Mouse (Mus musculus): ENCODE data around the gene Gprc5c.

The Gprc5c gene

DNA sequence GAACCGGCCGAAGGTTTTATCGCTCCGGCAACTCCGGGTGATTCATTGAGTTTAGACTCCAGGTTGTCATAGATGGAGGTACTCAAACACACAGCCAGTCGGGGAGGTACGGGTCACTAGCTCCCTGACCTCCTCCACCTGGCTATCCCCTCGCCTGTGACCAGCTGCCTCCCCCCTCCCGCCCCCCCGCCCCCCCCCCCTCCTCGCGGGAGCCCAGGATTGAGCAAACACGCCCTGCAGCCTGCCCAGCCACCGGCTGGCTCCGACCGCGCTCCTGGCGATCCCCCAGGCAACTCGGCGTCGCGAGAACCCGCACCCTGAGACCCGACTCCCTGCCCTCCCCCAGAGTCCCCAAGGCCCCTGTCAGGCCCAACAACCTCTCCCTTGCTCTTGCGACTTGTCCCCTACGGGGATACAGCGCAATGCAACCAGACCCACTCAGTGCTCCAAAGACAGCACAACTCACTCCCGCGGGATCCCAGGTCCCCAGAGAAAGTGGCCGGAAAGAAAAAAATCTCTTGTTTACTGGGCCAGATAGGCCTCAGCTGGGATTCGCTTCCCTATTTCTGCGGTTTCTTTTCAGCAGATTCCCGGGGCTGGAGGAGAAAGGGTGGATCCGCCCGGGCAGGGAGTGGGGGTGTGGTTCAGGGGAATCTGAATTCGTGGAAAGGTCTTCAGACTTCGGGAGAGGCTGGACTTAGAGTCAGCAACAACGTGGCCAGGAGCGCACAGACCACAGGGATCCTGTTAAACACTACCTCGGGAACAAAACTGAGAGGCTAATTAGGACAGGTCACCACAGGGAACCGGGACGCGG lies at the start of gene Gprc5c:
Gene Gprc5c (plus strand): TSS at position 701 of the 817 bp plus-strand sequence.
- in situ Hi-C loops (cut with MboI, MseI) = no loop called here

DNA sequence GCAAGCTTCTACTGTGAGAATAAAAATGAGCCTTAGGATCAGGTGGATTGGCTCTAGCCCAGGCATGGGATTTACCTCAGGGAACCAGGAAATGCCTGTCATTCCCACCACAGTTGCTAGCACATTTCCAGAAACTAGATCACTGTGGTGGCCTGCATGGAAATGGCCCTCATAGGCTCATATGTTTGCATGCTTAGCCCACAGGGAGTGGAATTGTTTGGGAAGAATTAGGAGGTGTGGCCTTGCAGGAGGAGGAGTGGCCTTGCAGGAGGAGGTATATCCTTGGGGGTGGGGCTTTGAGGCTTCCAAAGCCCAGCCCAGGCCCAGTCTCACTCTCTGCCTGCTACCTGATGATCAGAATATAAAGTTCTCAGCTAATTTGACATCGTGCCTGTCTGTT lies 49.0 kb upstream of the Gprc5c start:
- in situ Hi-C loops (cut with MboI, MseI) = no loop called here

DNA sequence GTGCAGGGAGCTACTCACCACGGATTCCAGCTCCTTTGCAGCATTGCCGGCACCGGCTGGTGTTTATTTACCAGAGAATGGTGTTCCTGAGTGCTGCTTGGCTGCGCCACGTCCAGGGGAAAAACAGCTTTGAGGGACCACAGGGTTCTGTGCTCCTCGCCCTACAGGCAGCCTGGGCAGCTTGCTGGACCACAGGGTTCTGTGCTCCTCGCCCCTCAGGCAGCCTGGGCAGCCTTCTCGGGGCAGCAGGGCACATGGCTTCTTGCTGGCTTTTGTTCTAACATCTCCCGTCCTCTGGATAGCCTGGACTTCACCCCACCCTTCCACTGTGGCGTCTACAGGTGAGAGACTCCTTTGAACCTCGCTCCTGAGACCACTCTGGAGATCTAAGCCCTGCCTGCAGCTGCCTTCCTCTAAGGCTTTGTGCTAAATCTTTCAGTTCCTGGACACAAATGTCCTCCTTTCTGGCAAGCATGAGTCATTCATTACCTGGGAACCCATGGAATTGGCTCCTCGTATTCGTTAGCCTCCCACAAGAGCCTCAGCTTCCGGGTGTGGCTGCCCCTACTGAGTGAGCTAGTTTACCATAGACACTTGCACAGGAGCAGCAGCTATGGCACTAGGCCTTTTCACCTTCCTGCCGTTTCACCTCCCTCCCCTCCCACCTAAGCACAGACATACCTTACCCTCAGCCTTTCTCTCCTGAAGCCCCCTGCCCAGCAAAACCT lies 48.2 kb upstream of the Gprc5c start:
- in situ Hi-C loops (cut with MboI, MseI) = no loop called here

DNA sequence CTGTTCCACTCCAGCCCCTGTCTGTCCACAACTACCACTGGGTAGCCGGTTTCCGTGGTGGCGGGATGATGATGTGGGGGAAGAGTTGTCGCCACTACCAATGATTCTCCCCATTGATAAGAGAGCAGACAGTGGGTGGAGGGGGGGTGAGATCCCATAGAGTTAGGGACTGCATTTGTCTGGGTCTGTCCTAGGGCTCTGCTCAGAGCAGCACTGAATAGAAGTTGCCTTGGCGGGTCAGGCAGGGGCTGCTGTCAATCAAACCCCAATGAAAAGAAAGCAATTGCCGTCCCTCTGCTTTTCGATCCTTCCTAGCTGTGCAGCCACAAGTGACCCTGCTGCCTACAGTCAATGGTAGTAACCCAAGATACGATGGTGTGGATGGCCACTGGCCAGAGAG lies 47.0 kb upstream of the Gprc5c start:
- in situ Hi-C loops (cut with MboI, MseI) = no loop called here

DNA sequence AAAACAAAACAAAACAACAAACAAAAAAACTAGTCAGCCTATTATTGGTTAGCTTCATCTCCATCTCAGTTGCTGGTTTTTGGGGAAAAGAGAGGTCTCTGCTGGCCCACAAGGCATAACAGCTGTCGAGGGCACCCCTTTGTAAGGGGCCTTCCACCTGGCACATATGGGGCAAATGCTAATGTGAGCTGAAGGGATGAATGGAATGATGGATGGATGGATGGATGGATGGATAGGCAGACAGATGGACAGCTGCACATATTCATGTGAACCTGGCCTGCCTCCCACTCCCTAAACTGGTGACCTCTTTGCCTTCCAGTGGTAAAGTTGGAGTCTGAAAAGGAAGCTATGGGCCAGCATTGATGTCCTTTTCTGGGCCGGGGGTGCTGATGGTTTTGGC lies 43.9 kb upstream of the Gprc5c start:
- in situ Hi-C loops (cut with MboI, MseI) = no loop called here

DNA sequence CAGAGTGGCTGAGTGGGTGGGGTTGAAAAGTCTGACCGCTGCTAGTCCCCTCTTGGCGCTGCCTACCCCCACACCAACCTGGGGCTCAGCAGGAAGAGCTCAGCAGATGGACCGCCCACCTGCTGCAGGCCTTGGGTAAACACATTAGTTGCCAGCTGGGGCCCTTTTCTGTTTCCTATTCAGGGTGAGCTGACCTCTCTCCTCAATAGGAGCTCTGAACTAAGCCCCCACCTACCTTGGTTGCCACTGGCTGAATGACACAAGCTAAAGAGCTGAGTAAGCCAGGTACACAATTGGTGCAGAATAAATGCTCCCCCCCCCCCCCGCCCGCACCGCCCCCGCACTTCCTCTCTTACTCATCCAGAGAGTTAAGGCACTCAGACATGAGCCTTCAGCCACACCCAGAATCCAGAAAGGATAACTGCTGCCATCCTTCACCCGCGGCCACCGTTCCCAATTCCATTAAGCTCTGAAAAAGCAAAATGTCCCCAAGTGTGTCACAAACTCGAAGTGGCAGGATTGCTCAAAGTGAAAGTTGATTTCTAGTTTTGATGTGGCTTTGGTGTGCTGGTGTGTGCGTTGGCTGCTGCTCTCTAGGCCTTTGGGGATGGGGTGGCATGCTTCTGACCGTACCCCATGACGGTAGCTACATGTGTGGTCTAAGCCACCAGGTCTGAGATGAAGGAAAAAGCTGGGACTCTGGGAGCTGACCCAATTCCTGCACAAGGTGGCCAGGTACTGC lies 43.1 kb upstream of the Gprc5c start:
- in situ Hi-C loops (cut with MboI, MseI) = no loop called here

DNA sequence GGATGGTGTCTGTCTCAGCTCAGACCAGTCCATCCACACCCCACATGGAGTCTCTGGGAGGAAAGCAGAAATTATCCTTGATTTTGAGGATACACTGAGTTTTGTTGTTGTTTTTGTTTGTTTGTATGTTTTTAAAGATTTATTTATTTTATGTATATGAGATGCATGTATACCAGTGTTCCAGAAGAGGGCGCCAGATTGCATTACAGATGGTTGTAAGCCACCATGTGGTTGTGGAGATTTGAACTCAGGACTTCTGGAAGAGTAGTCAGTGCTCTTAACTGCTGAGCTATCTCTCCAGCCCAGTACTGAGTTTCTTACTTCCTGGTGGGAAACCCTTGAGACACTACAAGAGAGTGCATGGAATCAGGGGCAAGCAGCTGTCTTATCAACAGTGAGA lies 41.6 kb upstream of the Gprc5c start:
- in situ Hi-C loops (cut with MboI, MseI) = no loop called here

DNA sequence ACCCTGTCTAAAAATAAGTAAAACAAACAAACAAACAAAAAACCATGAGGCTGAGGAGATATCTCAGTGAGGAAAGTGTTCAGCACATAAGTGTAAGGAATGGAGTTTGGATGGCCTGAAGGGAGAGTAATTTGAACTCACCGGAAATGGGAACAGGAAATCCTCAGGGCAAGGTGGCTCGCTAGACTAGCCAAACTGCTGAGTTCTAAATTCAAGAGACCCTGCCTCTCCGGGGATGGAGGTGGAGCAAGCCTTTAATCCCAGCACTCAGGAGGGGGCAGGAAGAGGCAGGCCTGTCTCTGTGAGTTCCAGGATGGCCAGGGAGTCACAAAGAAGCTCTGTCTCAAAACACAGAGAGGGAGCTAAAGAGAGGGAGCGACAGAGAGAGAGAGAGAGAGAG lies 40.6 kb upstream of the Gprc5c start:
- in situ Hi-C loops (cut with MboI, MseI) = loop anchor here in 1 of 2 experiments (5.0 kb wide), 1 partner anchor 112 kb away; no protein-coding TSS in a partner anchor

DNA sequence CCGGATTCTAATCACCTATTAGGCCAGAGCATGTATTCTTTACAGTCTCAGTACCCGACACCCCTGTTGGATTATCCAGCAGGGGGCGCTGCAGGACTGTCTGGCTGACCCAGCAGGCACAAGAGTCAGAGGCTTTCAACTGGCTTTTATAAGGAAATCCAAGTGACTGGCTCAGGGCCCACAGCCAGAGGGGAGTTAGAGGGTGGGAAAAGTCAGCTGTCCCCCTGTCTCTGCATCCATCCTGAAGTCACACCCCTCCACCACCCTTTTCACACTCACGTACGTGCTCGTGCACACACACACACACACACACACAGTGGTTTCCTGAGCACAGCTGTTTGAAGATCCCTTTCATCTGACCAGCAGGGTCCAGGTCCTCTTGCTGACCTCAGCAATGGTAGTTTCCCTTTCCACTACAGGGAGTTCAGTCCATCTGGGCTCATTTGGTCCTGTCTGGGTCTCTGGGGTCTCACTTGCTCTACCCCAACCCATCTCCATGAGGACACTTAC lies 38.2 kb upstream of the Gprc5c start:
- in situ Hi-C loops (cut with MboI, MseI) = loop anchor here in 1 of 2 experiments (5.0 kb wide), 1 partner anchor 110 kb away; no protein-coding TSS in a partner anchor

DNA sequence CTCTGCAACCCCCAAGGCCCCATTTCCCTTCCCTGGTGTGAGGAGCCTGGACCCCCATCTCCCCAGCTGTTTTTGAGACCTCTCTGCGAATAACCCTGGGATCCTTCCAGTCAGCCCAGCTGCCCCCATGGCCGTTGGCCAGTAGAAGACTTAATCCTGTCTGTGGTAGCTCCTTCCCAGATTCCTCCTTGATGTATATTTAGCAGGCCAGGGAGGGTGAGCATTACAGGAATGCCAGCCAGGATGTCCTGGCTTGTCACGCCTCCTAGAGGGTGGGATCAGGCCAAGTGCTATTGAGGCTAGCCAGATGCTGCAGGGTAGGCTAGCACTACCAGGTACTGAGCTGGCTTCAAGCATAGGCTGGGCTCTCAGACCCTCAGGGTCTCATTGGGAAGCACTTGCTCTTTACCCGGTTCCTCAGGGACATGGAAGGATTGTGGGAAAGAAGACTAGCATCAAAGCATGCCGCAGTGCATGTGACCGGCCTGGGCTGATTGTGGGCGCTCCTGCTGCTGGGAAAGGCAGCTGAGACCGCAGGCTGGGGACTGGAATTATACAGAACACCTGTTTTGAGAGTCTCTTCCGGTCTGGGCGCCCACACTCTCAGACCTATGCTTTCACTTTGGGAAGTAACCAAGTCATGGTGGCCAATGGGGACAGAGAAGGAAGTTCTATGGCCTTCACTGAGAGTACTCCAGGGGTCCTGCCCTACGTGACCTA lies 35.9 kb upstream of the Gprc5c start:
- in situ Hi-C loops (cut with MboI, MseI) = loop anchor here (5.0 kb wide), 2 partner anchors 92 to 107 kb away; no protein-coding TSS in a partner anchor

DNA sequence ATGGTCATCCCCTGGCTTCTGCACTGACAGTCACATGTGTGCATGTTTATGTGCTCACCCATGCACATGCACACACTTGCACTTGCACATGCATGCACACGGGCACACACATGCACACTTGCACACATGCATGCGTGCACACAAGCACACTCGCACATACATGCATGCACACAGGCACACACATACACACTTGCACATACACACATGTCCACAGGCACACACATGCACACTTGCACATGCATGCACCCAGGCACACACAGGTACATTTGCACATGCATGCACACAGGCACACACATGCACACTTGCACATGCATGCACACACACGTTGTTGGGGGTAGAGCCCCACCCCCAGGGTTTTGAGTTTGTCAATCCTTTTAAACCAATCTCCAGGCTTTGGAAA lies 34.0 kb upstream of the Gprc5c start:
- in situ Hi-C loops (cut with MboI, MseI) = loop anchor here in 1 of 2 experiments (5.0 kb wide), 1 partner anchor 90 kb away; no protein-coding TSS in a partner anchor

DNA sequence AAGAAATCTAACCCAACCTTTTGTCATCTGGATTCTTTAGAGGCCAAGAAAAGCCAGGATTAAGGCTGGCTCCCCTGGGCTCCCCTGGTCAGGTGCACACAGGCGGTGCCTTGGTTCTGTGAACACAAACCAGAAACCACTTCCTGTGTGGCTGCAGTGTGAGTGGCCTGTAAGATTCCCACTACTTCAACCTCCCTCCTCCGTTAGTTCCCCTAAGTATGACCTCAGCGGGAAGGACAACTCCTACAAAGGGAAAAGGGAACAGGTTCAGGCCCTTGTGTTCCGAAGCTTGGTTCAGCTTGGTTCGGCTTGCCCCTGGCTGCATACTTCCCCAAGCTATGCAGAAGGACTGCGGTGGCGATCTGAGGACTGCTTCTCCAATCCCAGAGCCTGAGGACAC lies 32.8 kb upstream of the Gprc5c start:
- in situ Hi-C loops (cut with MboI, MseI) = loop anchor here in 1 of 2 experiments (5.0 kb wide), 1 partner anchor 89 kb away; no protein-coding TSS in a partner anchor

DNA sequence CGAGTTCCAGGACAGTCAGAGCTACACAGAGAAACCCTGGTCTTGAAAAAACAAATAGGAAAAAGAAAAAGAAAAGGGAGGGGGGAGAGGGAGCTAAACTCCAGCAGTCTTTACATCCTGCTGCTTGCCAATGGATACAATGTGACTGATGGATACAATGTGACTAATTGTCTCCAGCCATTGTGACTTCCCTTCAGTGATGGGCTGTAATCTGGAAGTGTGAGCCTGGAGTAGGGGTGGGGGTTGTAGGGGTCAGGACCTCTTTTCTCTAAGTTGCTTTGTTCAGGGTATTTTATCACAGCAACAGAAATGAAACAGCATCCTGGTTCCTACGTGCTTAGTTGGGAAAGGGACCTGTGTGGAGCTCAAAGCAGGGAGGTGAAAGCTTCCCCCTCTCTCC lies 31.8 kb upstream of the Gprc5c start:
- in situ Hi-C loops (cut with MboI, MseI) = loop anchor here in 1 of 2 experiments (5.0 kb wide), 1 partner anchor 88 kb away; no protein-coding TSS in a partner anchor

DNA sequence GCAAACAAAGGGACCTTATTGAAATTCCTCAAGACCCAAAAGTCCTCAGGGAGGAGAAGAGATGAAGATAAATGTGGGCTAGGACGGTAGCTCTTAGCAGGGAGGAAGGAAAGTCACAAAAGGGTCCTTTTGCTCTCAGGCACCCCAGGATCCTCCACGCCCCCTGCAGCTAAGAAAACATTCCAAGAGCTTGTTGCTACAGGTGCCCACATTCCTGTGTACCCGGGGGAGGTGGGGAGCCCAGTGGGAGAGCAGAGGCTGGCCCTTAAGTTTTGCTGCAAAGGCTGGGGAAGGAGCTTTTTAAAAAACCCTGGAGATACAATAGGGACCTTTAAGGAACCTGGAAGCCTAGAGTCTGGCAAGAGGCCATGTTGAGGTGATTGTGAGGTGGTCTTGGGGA lies 30.5 kb upstream of the Gprc5c start:
- in situ Hi-C loops (cut with MboI, MseI) = no loop called here

DNA sequence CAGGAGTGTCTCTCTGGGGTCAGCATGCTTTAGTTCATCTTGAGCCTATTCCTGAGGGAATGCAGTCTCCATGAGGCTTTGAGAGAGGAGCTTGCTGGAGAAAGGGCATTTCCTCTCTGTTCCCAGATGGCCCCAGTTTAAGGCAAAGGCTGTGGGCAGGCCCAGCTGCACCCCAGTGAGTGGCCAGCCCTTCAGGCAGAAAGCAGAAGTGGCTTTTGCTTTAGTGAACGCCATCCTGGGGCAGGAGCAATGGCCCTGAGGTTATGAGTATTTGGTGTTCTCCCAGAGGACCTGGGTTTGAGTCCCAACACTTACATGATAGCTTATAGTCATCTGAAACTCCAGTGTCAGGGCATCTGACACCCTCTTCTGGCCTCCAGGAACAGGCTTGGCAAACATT lies 29.6 kb upstream of the Gprc5c start:
- in situ Hi-C loops (cut with MboI, MseI) = no loop called here

DNA sequence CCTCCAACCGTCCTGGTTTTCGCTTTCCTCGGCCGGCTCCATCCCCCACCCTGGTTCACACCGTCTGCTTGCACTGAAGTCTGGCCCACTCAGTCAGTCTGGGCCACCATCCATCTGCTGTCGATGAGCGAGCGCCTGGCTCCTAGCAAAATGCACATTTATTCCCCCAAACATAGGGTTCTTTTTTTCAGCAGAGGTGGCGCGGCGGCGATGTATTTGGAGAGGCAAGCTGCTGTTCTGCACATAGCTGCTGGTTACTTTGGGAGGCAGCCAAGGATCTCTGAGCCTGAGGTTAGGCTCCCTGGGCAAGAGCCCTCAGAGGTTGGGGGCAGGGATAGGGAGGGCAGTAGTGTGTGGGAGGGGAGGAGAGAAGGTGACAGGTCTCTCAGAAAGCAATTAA lies 28.2 kb upstream of the Gprc5c start:
- in situ Hi-C loops (cut with MboI, MseI) = no loop called here

DNA sequence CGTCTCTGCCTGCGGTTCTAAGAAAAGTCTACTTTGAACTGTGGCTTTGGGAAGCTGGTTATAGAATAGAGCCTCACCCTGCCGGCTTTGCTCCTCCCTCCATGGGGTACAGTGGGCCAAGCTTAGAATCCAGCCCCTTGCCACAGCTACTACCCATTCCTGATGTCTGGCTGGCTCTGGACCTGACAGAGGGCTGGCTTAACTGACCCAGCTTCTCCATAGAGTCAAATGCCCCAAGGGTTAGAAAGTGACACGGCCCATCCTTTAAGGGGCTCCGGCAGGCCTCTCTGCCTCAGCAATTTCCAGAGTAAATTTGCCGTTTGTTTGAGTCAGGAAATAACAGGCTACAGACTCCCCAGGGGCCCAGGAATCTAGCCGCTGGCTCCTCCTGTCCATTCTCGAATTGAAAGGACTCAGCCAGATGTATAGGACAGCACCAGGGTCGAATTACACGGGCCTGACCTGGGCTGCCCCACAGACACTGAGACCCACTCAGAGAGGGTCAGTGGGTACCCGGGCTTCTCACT lies 27.7 kb upstream of the Gprc5c start:
- in situ Hi-C loops (cut with MboI, MseI) = no loop called here

DNA sequence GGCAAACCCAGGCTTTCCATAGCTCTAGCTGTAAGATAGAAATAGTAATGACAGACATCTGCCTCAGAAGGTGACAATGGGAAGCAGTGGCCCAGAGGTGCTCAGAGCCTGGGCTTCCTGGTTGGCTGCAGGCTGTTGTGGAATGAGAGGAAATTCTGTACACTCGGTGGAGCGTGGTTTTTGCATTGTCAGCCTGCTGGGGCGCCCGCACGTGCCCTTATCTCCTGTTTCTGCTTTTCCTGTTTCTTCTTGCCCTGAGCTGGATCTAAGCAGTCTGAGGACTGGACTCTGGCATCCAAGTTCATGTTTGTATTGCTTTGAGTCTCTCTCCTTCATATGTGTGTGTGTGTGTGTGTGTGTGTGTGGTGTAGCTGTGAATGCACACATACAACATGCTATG lies 24.3 kb upstream of the Gprc5c start:
- in situ Hi-C loops (cut with MboI, MseI) = no loop called here

DNA sequence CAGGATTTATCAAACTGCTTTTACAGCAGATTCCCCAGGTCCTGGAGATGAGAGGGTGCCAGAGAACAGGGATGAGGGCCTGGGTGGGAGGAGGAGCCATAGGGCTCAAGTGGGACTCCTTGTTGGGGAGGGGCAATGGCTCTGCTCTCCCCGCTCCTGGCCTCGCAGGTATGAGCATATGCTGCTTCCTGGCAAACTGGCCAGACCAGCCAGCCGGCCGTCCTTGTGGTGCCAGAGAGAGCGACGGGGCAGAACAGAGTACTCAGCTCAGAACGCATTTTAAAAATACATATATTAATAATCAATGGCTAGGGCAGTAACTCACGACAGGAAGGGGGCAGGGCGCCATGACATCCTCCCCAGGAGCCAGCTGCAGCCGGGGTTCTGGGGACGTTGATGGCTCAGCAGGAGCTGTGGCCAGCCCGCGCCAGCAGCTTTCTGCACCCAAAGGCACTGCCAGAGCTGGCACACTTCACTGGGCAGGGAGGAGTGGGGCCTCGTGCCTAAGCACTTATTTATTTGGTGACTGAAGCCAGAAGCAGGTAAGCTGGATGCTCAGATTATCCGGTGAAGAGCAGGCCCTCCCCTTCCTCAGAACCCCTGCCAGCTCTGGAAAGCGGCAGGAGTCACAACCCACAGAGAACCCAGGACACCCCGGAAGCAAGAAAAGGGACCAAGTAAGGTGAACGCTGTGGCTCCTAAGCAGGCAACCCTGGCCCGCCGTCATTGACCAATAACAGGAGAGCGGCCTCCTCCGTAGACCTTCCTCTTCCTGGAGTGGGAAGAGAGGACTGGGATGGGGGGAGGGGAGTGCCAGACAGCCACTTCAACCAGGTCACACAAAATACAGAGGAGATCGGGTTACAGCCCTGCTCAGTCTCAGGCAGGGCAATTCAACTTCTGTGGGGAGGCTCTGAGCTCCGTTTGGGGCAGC lies 21.2 kb upstream of the Gprc5c start:
- in situ Hi-C loops (cut with MboI, MseI) = no loop called here

DNA sequence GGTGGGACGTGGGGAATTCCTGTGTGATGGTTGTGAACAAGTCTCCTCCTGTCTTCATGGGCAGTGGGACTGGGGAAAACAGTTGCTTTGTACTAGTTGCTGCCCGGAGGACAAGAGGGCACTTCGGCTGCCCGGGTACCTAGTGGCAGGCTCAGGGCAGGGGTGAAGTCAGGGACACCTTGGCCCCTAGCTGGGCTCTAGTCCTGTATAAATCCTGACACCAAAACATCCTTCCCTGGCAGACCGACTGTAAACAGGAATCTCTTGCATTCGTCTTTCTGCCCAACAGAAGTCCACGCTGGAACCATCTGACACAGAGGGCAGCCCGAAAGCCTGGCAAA lies 20.5 kb upstream of the Gprc5c start:
- in situ Hi-C loops (cut with MboI, MseI) = no loop called here

Measured in T-helper 17 cell (primary cell).